Mouse (Mus musculus) liver, adult 2 months (tissue): ENCODE measurements around the gene Tmc2.

Experiments used
- CTCF ChIP-seq: fragments of 200-500 bp; IDR thresholded peaks from 2 replicates; pipeline ENCODE4 v1.5.1; 2011; ENCODE audit warnings: low read depth, low read length, control low read depth
- POLR2A ChIP-seq: fragments of 200-500 bp; IDR thresholded peaks from 2 replicates; pipeline ENCODE4 v1.6.1; 2011; ENCODE audit warnings: low read length, control low read depth; ENCODE audit not compliant: insufficient read depth; ENCODE audit errors: extremely low read depth

GRCm38 (mm10) chr2:130262398-130262797 is 67.4 kb downstream of the Tmc2 start:
- TF ChIP-seq POLR2A: no peak
- TF ChIP-seq CTCF: no peak
